In the genomic region with DNA sequence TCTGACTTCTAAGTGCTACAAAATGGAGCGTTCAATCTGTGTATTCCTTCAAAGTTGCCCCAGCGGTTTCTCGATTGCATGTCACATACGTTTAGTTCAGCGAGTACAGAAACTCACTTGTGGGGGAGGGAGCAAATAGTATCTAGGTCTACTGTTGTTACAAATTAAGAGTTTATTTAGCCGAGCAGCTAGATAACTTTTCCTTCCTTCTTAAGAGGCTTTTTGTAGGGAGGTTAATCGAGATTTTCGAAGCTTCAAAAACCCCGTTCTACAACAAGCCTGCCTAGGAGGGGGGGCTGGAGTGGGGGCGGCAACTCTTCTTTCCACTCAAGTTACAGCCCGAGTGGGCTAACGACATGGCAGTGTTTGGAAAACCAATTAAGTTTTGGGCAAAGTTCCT, we compare ENCODE assay signal across 8 mouse cellular contexts. TPM values are rescaled to one million over a fixed set of nuclear protein-coding genes. Genes with fewer than 3 reads are reported as not detected.
DNase-seq lines count a peak whose midpoint lies in the region; ATAC-seq and TF ChIP-seq lines count a peak whose summit lies in the region.

No protein-coding gene starts in this region.

- DNase-seq in kidney, postnatal 0 days (ENCODE audit: low spot score): peak; percentile 69
- no peak for DNase-seq in kidney, adult 8-10 months
- DNase-seq in embryonic facial prominence, embryonic 14.5 days (ENCODE audit: low spot score): peak; percentile 65
- DNase-seq in frontal cortex, postnatal 10 days (ENCODE audit: low spot score in 2 of 2): no peak
- DNase-seq in layer of hippocampus, adult 11-12 months (ENCODE audit: low spot score): no peak
- DNase-seq in spleen, postnatal 14 days (ENCODE audit: low spot score in 2 of 2): no peak

- H3K36me3 ChIP-seq in kidney, postnatal 0 days (ENCODE audit: insufficient read depth, low read length): peaks cover 19% of the 10 kb centered on the region
- peaks cover 34% of the 10 kb centered on the region for H3K36me3 ChIP-seq in embryonic facial prominence, embryonic 14.5 days (ENCODE audit: control insufficient read depth, insufficient read depth, low read length)
- peaks cover 21% of the 10 kb centered on the region for H3K36me3 ChIP-seq in intestine, postnatal 0 days (ENCODE audit: control insufficient read depth, insufficient read depth)
- 0 out of 2 replicates have a peak, but pooled peaks cover 6% of the 10 kb centered on the region for H3K36me3 ChIP-seq in neural tube, embryonic 13.5 days

- H3K4me2 ChIP-seq in kidney, postnatal 0 days (ENCODE audit: low read length): peak overlapping the region; percentile 57
- H3K4me2 ChIP-seq in embryonic facial prominence, embryonic 14.5 days (ENCODE audit: low read depth, low read length): peak overlapping the region; percentile 60
- H3K4me2 ChIP-seq in intestine, postnatal 0 days (replicated peaks; ENCODE audit: low read depth): peak overlapping the region; percentile 83
- H3K4me2 ChIP-seq in neural tube, embryonic 13.5 days: peak overlapping the region; percentile 86

- ATAC-seq in kidney, postnatal 0 days (replicated peaks; ENCODE audit: low FRiP score, low read depth): no peak
- no peak for ATAC-seq in embryonic facial prominence, embryonic 14.5 days (ENCODE audit: low read depth)
- ATAC-seq in intestine, postnatal 0 days: no peak
- ATAC-seq in neural tube, embryonic 13.5 days (ENCODE audit: low read depth): no peak

- peaks cover 12% of the 10 kb centered on the region for H3K4me1 ChIP-seq in kidney, postnatal 0 days (replicated peaks; ENCODE audit: insufficient read depth, low read length)
- peaks cover 13% of the 10 kb centered on the region for H3K4me1 ChIP-seq in embryonic facial prominence, embryonic 14.5 days (ENCODE audit: control insufficient read depth, insufficient read depth, low read length)
- no peaks in the 10 kb centered on the region for H3K4me1 ChIP-seq in intestine, postnatal 0 days (replicated peaks; ENCODE audit: control insufficient read depth, insufficient read depth, low read length)
- peaks cover 33% of the 10 kb centered on the region for H3K4me1 ChIP-seq in neural tube, embryonic 13.5 days (replicated peaks)

- H3K4me3 ChIP-seq in kidney, postnatal 0 days (replicated peaks; ENCODE audit: low read depth, low read length): peak overlapping the region; percentile 98
- peak overlapping the region; percentile 83 for H3K4me3 ChIP-seq in embryonic facial prominence, embryonic 14.5 days (ENCODE audit: low read depth, low read length)
- peak overlapping the region; percentile 96 for H3K4me3 ChIP-seq in intestine, postnatal 0 days (ENCODE audit: low read depth, low read length)
- H3K4me3 ChIP-seq in neural tube, embryonic 13.5 days: peak overlapping the region; percentile 79

- no peaks in the 10 kb centered on the region for H3K27me3 ChIP-seq in kidney, postnatal 0 days (ENCODE audit: insufficient read depth, low read length)
- H3K27me3 ChIP-seq in embryonic facial prominence, embryonic 14.5 days (replicated peaks; ENCODE audit: control insufficient read depth, insufficient read depth, low read length): no peaks in the 10 kb centered on the region
- H3K27me3 ChIP-seq in intestine, postnatal 0 days (replicated peaks; ENCODE audit: control insufficient read depth, insufficient read depth, low read length): no peaks in the 10 kb centered on the region
- H3K27me3 ChIP-seq in neural tube, embryonic 13.5 days: peaks cover 6% of the 10 kb centered on the region; the same call in 1 of the 2 replicates

- H3K27ac ChIP-seq in kidney, postnatal 0 days: peak overlapping the region; percentile 99
- peak overlapping the region; percentile 99 for H3K27ac ChIP-seq in embryonic facial prominence, embryonic 14.5 days (replicated peaks; ENCODE audit: low read depth, low read length)
- H3K27ac ChIP-seq in intestine, postnatal 0 days (ENCODE audit: low read depth, low read length): peak overlapping the region; percentile 94
- H3K27ac ChIP-seq in neural tube, embryonic 13.5 days (replicated peaks): no peak overlapping the region

- no peaks in the 10 kb centered on the region for H3K9me3 ChIP-seq in kidney, postnatal 0 days (replicated peaks; ENCODE audit: low read length)
- H3K9me3 ChIP-seq in embryonic facial prominence, embryonic 14.5 days (ENCODE audit: control insufficient read depth, low read length): no peaks in the 10 kb centered on the region
- H3K9me3 ChIP-seq in intestine, postnatal 0 days (ENCODE audit: control insufficient read depth): no peaks in the 10 kb centered on the region
- H3K9me3 ChIP-seq in neural tube, embryonic 13.5 days: no peaks in the 10 kb centered on the region

- TF ChIP-seq CTCF in kidney, postnatal 0 days (IDR thresholded peaks at IDR 0.05; ENCODE audit: low read depth): no peak
- TF ChIP-seq CTCF in intestine, postnatal 0 days (IDR thresholded peaks at IDR 0.05; ENCODE audit: low read depth): no peak

- WGBS in kidney, postnatal 0 days: under 1% methylated on average over 12 of the region's 12 CpGs
- WGBS in embryonic facial prominence, embryonic 14.5 days: 1% methylated on average over 12 of the region's 12 CpGs
- under 1% methylated on average over 12 of the region's 12 CpGs for WGBS in intestine, postnatal 0 days
- WGBS in neural tube, embryonic 13.5 days: 1% methylated on average over 12 of the region's 12 CpGs

- peak overlapping the region; percentile 99 for H3K9ac ChIP-seq in kidney, postnatal 0 days (ENCODE audit: low read depth, low read length)
- H3K9ac ChIP-seq in embryonic facial prominence, embryonic 14.5 days (ENCODE audit: low read depth, low read length): peak overlapping the region; percentile 99
- peak overlapping the region; percentile 91 for H3K9ac ChIP-seq in intestine, postnatal 0 days (ENCODE audit: low read depth, low read length)
- H3K9ac ChIP-seq in neural tube, embryonic 13.5 days: peak overlapping the region; percentile 82

RNA-seq across cellular contexts. Expression of a gene that starts 1.6 kb away (rescaled TPM):
- polyA plus RNA-seq in kidney, postnatal 0 days (2015; fragmentation: Nextera tagmentation; extraction: Ambion mirVana): 25.5 and 26.5 TPM in 2 replicates
- 32.2 and 37.7 TPM in 2 replicates for polyA plus RNA-seq in embryonic facial prominence, embryonic 14.5 days (2014; fragmentation: Nextera tagmentation; extraction: Ambion mirVana)
- polyA plus RNA-seq in intestine, postnatal 0 days (2015; fragmentation: Nextera tagmentation; extraction: Ambion mirVana): 11.4 TPM in 2 replicates
- polyA plus RNA-seq in neural tube, embryonic 13.5 days (2015; fragmentation: Nextera tagmentation; extraction: Ambion mirVana): 11.5 and 12.0 TPM in 2 replicates

RNA-seq across cellular contexts. Expression of a gene that starts 39.8 kb away (rescaled TPM):
- polyA plus RNA-seq in kidney, postnatal 0 days (2015; fragmentation: Nextera tagmentation; extraction: Ambion mirVana): 10.7 and 10.8 TPM in 2 replicates
- polyA plus RNA-seq in embryonic facial prominence, embryonic 14.5 days (2014; fragmentation: Nextera tagmentation; extraction: Ambion mirVana): 13.9 and 14.5 TPM in 2 replicates
- 1.6 and 2.0 TPM in 2 replicates for polyA plus RNA-seq in intestine, postnatal 0 days (2015; fragmentation: Nextera tagmentation; extraction: Ambion mirVana)
- 14.2 and 17.3 TPM in 2 replicates for polyA plus RNA-seq in neural tube, embryonic 13.5 days (2015; fragmentation: Nextera tagmentation; extraction: Ambion mirVana)

Comparison
In these comparisons a context has a peak if more than half of its experiments do, and no peak if none do; other contexts are left out.
1. DNase-seq: peak in kidney, postnatal 0 days (single experiment) and embryonic facial prominence, embryonic 14.5 days (single experiment); none in kidney, adult 8-10 months (0 of 2), frontal cortex, postnatal 10 days (0 of 2), layer of hippocampus, adult 11-12 months (single experiment) and spleen, postnatal 14 days (0 of 2).
2. Peak in every context shown above with its lines, with median percentiles within 50 percentile points of each other: H3K4me2 ChIP-seq, H3K4me3 ChIP-seq and H3K9ac ChIP-seq.